Mouse (Mus musculus) ovary, postnatal 14 days (tissue): ENCODE measurements around the gene Tmem30b.
"Not testable (repeated sequence)": the region's sequence is repeated elsewhere in the genome, so short reads cannot be mapped to it uniquely, and the experiment has no call there.

Source experiments
- DNase-seq: peaks from one replicate; pipeline ENCODE4 v3.0.0; 2022; ENCODE audit warnings: low spot score

The Tmem30b gene

GRCm38 (mm10) chr12:73558525-73559195, 12.5 kb upstream of the Tmem30b start:
- no peak for DNase-seq

- peak; percentile 69 for DNase-seq
Observed at GRCm38 (mm10) chr12:73554155-73554554, 8.0 kb upstream of the Tmem30b start.

DNA sequence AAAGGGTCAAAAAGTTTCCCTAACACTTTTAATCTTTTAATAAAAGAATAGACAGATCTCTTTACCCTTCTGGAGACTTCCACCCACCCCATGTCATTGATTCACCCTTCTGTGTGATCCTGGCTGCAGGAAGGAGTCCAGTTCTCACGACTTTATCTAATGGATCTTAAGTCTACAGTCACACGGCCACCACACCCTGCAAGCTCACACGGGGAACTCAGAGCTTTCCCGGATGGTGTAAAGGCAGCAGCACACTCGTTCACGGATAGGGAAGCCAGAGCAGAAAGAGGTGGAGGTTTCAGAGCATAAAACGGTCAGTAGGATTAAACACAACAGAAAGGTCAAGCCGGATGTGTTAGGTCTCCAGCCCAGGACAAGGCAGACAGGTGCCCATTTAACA, 2.1 kb upstream of the Tmem30b start:
- no peak for DNase-seq

DNA sequence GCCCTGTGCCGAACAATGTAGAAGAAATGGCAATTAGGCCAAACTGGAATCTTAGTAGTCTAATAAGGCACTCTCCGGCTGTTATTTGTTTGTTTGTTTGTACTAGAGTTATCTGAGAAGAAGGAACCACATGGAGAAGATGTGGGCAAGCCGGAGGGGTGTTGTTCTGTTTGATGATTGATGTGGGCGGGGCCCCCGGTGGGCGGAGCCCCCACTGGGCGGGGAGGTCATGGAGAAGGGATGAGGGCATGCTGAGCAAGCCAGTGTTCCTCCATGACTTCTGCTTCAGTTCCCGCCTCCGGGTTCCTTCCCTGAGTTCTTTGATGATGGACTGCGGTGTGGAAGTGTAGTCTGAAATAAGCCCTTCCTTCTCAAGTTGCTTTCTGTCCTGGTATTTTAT, 1.5 kb upstream of the Tmem30b start:
- DNase-seq, result no peak

DNA sequence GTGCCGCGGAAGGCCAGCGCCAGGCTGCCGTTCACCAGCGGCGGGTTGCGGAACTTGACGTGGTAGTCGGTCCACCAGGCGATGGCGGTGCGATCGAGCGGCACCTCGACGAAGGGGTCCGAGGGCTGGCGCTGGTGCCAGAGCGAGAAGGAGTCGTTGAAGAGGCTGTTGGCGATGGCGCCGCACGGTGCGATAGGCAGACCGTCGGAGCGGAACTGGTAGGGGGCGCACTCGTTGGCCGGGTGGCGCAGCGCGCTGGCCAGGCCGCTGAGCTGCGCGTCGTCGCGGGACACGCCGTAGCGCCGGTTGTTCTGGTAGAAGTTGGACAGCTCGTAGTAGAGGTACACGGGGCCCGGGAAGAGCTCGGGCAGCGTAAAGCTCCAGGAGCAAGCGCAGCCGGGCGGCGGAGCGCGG, 513 bp downstream of the Tmem30b start:
- DNase-seq, result peak; percentile 44

DNA sequence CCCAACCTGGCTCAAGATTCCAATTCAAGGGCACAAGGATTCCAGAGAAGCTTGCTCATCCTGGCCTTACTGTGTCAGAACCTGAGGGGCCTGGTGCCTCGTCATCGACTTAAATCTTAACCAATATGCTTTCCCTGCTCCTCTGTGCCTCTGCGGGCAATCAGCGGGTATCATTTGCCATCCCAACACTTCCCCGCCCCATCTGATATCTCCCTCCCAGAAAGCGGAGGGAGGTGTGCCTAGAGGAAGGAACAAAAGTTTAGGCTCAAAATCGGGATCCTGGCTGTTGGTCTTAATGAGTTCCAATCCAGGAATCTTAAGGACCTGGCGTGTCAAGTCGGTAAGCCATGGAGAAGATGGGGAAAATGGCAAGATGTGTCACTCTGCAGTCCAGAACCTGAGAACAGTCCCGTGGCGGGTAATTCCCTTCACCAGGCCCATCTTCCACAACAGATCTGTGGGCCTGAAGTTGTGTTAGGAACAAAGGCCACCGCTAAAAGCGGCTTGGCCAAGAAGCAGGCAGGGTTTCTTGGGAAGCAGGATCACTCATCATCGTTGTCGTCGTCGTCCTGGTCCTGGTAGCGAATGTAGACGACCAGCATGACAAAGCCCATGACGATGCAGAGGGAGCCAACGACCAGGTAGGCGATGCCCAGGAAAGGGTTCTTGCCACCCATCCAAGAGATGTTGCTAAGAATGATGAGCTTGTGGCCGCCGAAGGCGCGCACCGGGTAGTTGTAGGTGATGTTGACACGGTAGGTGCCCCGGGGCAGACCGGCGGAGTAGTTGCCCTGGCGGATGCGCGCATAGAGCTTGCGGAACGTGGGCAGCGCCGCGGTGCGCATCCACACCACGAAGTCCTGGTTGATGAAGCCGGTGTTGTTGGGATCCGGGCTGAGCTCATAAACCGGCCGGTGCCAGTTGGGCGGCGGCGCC, 1.2 kb downstream of the Tmem30b start:
- DNase-seq, result no peak

DNA sequence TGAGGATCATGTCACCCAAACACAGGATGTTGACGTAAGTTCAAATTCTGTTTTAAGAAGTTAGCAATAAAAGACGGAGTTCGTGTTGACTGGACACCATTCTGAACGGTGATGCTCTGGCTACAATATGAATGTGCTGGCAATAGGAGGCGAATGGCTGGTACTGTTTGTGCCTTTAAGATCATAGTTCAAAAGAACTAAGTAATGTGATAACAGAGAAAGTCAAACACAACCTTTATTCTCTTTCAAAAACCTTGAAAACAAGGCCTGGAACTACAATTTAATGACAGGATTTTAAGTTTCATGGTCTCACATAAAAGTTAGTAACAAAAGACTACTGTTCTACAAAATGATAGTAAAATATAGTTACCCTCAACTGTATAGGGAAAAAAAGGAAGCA, 3.0 kb downstream of the Tmem30b start:
- no peak for DNase-seq

GRCm38 (mm10) chr12:73540402-73540801, 5.8 kb downstream of the Tmem30b start:
- DNase-seq, result no peak

DNA sequence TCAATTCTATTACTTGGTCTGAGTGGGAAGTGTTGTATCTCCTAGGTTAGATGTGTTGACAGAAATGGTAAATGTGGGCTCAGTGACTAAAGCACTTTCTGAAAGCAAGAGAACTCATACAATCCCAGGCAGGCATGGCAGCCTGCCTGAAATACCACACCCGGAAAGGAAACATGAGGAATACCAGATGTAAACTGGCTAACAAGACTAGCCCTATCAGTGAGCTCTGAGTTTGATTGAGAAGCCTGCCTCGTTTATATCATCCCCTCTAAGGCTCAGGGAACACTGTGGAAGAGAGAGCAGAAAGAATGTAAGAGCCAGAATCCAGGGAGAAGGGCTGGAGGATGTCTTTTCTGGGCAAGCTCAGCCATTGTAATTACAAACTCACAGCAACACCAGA, 7.0 kb downstream of the Tmem30b start:
- DNase-seq, result no peak

DNA sequence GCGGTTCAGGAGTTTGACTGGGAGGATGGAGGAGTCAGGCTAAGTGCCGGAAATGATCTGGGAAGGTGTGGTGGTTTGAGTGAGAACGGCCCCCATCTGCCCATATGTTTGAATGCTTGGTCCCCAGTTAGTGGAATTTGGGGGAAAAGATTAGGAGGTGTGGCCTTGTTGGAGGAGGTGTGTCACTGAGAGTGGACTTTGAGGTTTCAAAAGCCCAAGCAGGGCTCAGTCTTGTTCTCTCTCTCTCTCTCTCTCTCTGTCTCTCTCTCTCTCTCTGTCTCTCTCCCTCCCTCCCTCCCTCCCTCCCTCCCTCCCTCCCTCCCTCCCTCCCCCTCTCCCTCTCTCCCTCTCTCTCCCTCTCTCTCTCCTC, 8.1 kb downstream of the Tmem30b start:
- not testable (repeated sequence) for DNase-seq

- DNase-seq, result no peak
Observed at GRCm38 (mm10) chr12:73537499-73538138, 8.6 kb downstream of the Tmem30b start.

DNA sequence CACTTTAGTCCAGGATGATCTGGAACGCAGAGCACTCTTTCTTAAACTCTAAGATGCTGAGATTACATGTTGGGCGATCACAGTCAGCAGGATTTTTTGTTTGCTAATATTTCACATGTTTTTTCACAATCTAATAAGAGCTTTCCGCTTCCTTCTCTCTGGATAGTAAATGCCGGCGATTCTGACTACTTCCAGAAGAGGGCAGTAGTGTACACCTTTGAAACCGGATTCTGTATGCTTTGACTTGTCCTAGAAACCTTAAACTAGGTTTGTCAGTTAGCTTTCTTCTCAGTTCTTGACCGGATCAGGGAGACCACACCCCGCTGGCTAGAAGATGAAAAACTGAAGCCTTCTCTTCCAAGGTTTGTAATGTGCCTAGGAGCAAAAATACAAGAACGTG, 11.6 kb downstream of the Tmem30b start:
- peak; percentile 63 for DNase-seq

DNA sequence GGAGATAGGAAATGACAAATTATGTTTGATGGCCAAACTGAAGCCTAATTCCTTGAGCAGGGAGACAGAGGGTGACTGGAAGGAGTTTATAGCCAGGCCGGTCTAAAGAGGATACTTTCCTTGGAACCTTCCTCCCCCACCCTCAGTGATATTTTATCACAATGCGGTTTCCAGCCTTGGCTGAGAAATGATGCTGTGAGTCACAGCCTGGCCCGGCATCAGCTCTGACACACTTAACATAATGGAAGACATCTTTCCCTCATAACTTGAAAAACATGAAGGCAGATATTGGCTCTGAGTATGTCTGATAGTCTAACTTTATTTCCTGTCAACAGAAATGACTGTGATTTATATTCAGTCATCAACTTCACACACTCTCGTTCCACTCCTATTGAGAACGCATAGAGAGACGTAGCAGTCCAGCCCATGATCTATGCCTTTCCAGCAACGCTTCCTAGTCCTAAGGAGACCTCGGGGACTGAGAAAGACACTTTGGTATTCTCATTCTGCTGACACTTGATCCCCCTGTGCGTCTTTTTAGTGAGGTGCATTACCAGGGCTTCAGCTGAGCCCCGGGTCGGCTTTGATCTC, 14.2 kb downstream of the Tmem30b start:
- DNase-seq, result no peak

GRCm38 (mm10) chr12:73529590-73529989, 16.6 kb downstream of the Tmem30b start:
- no peak for DNase-seq

GRCm38 (mm10) chr12:73529131-73529530, 17.1 kb downstream of the Tmem30b start:
- no peak for DNase-seq

- not testable (repeated sequence) for DNase-seq
Observed at GRCm38 (mm10) chr12:73528142-73528541, 18.1 kb downstream of the Tmem30b start.

- no peak for DNase-seq
Observed at GRCm38 (mm10) chr12:73525254-73525885, 20.8 kb downstream of the Tmem30b start.

- no peak for DNase-seq
Observed at GRCm38 (mm10) chr12:73523066-73523465, 23.1 kb downstream of the Tmem30b start.

GRCm38 (mm10) chr12:73521944-73522343, 24.2 kb downstream of the Tmem30b start:
- DNase-seq, result no peak

DNA sequence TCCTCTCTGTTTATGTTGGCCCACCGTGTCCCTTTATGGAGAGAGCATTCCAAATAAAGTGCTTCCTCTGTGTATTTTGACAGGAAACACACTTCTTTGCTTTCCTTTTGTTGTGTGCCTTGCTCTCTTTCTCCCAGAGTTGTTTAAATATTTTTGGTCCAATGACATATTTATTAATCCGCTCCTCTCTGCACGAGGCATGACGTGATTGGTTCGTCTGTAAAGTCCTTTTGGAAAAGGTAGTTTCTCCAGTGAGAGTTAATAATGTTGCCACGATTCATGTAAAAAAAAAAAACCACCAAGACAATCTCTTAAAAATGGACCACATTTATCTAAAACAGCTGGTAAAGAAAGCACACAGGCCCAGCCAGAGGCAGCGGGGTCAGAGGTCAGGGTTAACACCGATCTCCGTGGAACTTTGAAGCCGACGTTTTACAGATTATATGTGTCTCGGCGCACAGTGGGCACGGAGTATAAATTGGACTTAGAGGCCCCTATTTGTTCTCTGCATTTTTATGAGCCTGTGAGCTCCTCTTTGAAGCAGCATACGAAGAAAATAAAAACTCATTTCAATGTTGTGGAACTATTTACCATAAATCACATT, 24.9 kb downstream of the Tmem30b start:
- DNase-seq, result no peak

DNA sequence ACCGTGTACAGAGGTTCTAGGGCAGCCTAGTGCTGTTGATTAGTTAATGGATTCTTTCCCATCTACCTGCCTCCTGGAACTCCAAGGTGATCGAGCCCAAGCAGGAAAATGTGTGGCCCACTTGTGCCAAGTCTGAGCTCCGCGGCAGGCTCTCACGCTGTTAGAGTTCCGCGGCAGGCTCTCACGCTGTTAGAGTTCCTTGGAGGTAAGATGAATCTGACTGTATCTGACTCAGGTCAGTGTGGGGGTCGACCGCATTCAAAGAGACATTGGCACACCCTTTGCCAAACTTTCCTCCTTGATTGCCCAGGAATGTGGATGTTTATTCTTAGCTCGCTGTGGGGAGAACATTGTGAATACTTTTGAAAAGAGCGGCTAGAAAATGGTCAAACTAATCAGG, 28.4 kb downstream of the Tmem30b start:
- no peak for DNase-seq
